Comparison of ENCODE assay signal across 10 mouse cellular contexts in the genomic region with DNA sequence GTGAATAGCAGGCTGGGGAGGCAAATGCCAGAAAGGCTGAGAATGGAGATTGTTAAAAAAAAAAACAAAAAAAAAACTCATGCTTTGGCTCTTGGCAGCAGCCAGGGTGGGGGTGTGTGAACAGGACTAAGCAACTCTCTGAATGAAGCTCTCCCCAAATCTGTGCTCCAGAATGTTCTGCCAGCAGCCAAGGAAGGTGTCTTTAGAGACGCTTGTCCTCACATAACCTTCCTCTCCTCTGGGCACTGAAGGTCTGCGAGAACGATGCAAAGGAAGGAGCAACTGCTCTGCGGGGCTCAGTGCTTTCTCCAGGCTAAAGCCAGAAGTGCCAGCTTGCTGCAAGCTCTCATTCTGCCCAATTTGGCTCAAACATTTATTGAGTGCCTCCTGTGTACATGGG. TPM values are rescaled to one million over a fixed set of nuclear protein-coding genes. Genes with fewer than 3 reads are reported as not detected.
DNase-seq lines count a peak whose midpoint lies in the region; ATAC-seq and TF ChIP-seq lines count a peak whose summit lies in the region.
"Had no signal": no experiment of that assay in that cellular context is flagged by ENCODE, and none has a peak within 500 bp of the region (broad histone marks: within the 10 kb centered on the region; RNA-seq: fewer than 3 reads in every experiment).

No protein-coding gene starts in this region.

- DNase-seq in cerebellum, adult 2 months: peak; percentile 36 to 55
- DNase-seq in cerebellum, postnatal 4 days (ENCODE audit: low spot score in 2 of 2): no peak
- DNase-seq in midbrain, embryonic 11.5 days (ENCODE audit: low spot score, missing footprints): peak; percentile 35
- DNase-seq in left cerebral cortex, postnatal 10 days (ENCODE audit: extremely low spot score in 1 of 2, low spot score in 2 of 2): peak; percentile 63 to 71
- no peak for DNase-seq in kidney, postnatal 14 days

- H3K9ac ChIP-seq in midbrain, embryonic 11.5 days (ENCODE audit: low read length): no peak overlapping the region
- no peak overlapping the region for H3K9ac ChIP-seq in midbrain, embryonic 13.5 days (replicated peaks)
- no peak overlapping the region for H3K9ac ChIP-seq in hindbrain, embryonic 16.5 days (ENCODE audit: low read depth, low read length)
- no peak overlapping the region for H3K9ac ChIP-seq in kidney, embryonic 16.5 days (replicated peaks; ENCODE audit: low read length)

- no peak overlapping the region for H3K4me2 ChIP-seq in midbrain, embryonic 11.5 days
- H3K4me2 ChIP-seq in midbrain, embryonic 13.5 days (replicated peaks): no peak overlapping the region
- H3K4me2 ChIP-seq in hindbrain, embryonic 16.5 days (ENCODE audit: low read length): no peak overlapping the region
- no peak overlapping the region for H3K4me2 ChIP-seq in kidney, embryonic 16.5 days (replicated peaks; ENCODE audit: low read depth, low read length)

- H3K4me3 ChIP-seq in cerebellum, adult 2 months (replicated peaks; ENCODE audit: insufficient read depth, low read depth, low read length): no peak overlapping the region
- H3K4me3 ChIP-seq in midbrain, embryonic 11.5 days (ENCODE audit: low read depth, low read length): no peak overlapping the region
- H3K4me3 ChIP-seq in midbrain, embryonic 13.5 days (replicated peaks): no peak overlapping the region
- no peak overlapping the region for H3K4me3 ChIP-seq in hindbrain, embryonic 16.5 days (ENCODE audit: low read length)
- no peak overlapping the region for H3K4me3 ChIP-seq in kidney, embryonic 16.5 days (ENCODE audit: low read length)

- H3K36me3 ChIP-seq in midbrain, embryonic 11.5 days (ENCODE audit: control insufficient read depth, insufficient read depth, low read length): no peaks in the 10 kb centered on the region
- no peaks in the 10 kb centered on the region for H3K36me3 ChIP-seq in midbrain, embryonic 13.5 days
- no peaks in the 10 kb centered on the region for H3K36me3 ChIP-seq in hindbrain, embryonic 16.5 days (ENCODE audit: control insufficient read depth, insufficient read depth, low read length)
- H3K36me3 ChIP-seq in kidney, embryonic 16.5 days (ENCODE audit: insufficient read depth, low read length): no peaks in the 10 kb centered on the region
- H3K36me3 ChIP-seq: G1E had no signal

- ATAC-seq in midbrain, embryonic 11.5 days (ENCODE audit: low FRiP score): no peak
- ATAC-seq in midbrain, embryonic 13.5 days: no peak
- no peak for ATAC-seq in hindbrain, embryonic 16.5 days
- no peak for ATAC-seq in kidney, embryonic 16.5 days (ENCODE audit: low FRiP score, low TSS enrichment)

- H3K9me3 ChIP-seq in midbrain, embryonic 11.5 days (ENCODE audit: control insufficient read depth, low read length): no peaks in the 10 kb centered on the region
- no peaks in the 10 kb centered on the region for H3K9me3 ChIP-seq in midbrain, embryonic 13.5 days
- no peaks in the 10 kb centered on the region for H3K9me3 ChIP-seq in hindbrain, embryonic 16.5 days (ENCODE audit: control insufficient read depth, low read length)
- H3K9me3 ChIP-seq in kidney, embryonic 16.5 days (ENCODE audit: low read length): no peaks in the 10 kb centered on the region

- no peak for TF ChIP-seq POLR2A in cerebellum, adult 2 months (IDR thresholded peaks at IDR 0.05; ENCODE audit: borderline replicate concordance, insufficient read depth, low read length)

- H3K4me1 ChIP-seq in cerebellum, adult 2 months (ENCODE audit: control insufficient read depth, insufficient read depth, low read length): peaks cover 31% of the 10 kb centered on the region
- H3K4me1 ChIP-seq in midbrain, embryonic 11.5 days (ENCODE audit: control insufficient read depth, insufficient read depth, low read length): no peaks in the 10 kb centered on the region
- H3K4me1 ChIP-seq in midbrain, embryonic 13.5 days (replicated peaks): no peaks in the 10 kb centered on the region
- no peaks in the 10 kb centered on the region for H3K4me1 ChIP-seq in hindbrain, embryonic 16.5 days (ENCODE audit: control insufficient read depth, insufficient read depth, low read depth, low read length)
- H3K4me1 ChIP-seq in kidney, embryonic 16.5 days (ENCODE audit: insufficient read depth, low read length): no peaks in the 10 kb centered on the region

- H3K27me3 ChIP-seq in cerebellum, adult 2 months (ENCODE audit: control insufficient read depth, insufficient read depth, low read length): no peaks in the 10 kb centered on the region
- H3K27me3 ChIP-seq in midbrain, embryonic 11.5 days (ENCODE audit: control insufficient read depth, insufficient read depth, low read length): no peaks in the 10 kb centered on the region
- peaks cover 8% of the 10 kb centered on the region; the same call in 1 of the 2 replicates for H3K27me3 ChIP-seq in midbrain, embryonic 13.5 days
- no peaks in the 10 kb centered on the region for H3K27me3 ChIP-seq in hindbrain, embryonic 16.5 days (replicated peaks; ENCODE audit: control insufficient read depth, insufficient read depth, low read length)
- 0 out of 2 replicates have a peak, but pooled peaks cover 4% of the 10 kb centered on the region for H3K27me3 ChIP-seq in kidney, embryonic 16.5 days (ENCODE audit: insufficient read depth, low read length)

- no peak overlapping the region for H3K27ac ChIP-seq in cerebellum, adult 2 months (ENCODE audit: insufficient read depth, low read length)
- H3K27ac ChIP-seq in midbrain, embryonic 11.5 days (ENCODE audit: low read depth, low read length): no peak overlapping the region
- H3K27ac ChIP-seq in midbrain, embryonic 13.5 days: no peak overlapping the region
- H3K27ac ChIP-seq in hindbrain, embryonic 16.5 days (ENCODE audit: low read depth, low read length): no peak overlapping the region
- H3K27ac ChIP-seq in kidney, embryonic 16.5 days (ENCODE audit: low read length): no peak overlapping the region

- no peak for TF ChIP-seq CTCF in cerebellum, adult 2 months (IDR thresholded peaks at IDR 0.05; ENCODE audit: borderline replicate concordance, insufficient read depth, low read depth, low read length)

- intact Hi-C loops in left cerebral cortex, postnatal 10 days (cut with DNase I): no loop called here

- 16% methylated on average over 4 of the region's 4 CpGs for WGBS in cerebellum, adult 2 months
- WGBS in midbrain, embryonic 11.5 days: 82% methylated on average over 4 of the region's 4 CpGs
- WGBS in midbrain, embryonic 13.5 days: 84% methylated on average over 4 of the region's 4 CpGs
- WGBS in hindbrain, embryonic 16.5 days: 80% methylated on average over 4 of the region's 4 CpGs
- 84% methylated on average over 4 of the region's 4 CpGs for WGBS in kidney, embryonic 16.5 days

RNA-seq across cellular contexts. Expression of a gene that starts 6.3 kb away (rescaled TPM):
- polyA plus RNA-seq in cerebellum, adult 2 months (2012; rRNA removed): 3.3 and 3.7 TPM in 2 replicates
- polyA plus RNA-seq in midbrain, embryonic 11.5 days (2014; fragmentation: Nextera tagmentation; extraction: Ambion mirVana): 0.18 and 0.44 TPM in 2 replicates
- polyA plus RNA-seq in midbrain, embryonic 13.5 days (2015; fragmentation: Nextera tagmentation; extraction: Ambion mirVana): 0.17 and 0.32 TPM in 2 replicates
- total RNA-seq in left cerebral cortex, postnatal 10 days (2021): 1 to 10 TPM; 2.3 to 3.5 TPM
- 1.1 TPM in 2 replicates for polyA plus RNA-seq in hindbrain, embryonic 16.5 days (2015; fragmentation: Nextera tagmentation; extraction: Ambion mirVana)
- polyA plus RNA-seq in kidney, embryonic 16.5 days (2015; fragmentation: Nextera tagmentation; extraction: Ambion mirVana): 0.12 and 0.17 TPM in 2 replicates
- polyA plus RNA-seq: G1E; liver, adult 2 months had no signal

Comparison
In these comparisons a context has a peak if more than half of its experiments do, and no peak if none do; other contexts are left out.
1. DNase-seq: peak in cerebellum, adult 2 months (2 of 2), midbrain, embryonic 11.5 days (single experiment) and left cerebral cortex, postnatal 10 days (2 of 2); none in cerebellum, postnatal 4 days (0 of 2) and kidney, postnatal 14 days (single experiment).